Mouse (Mus musculus) erythroblast, embryonic 14.5 days (primary cell): ENCODE data around the gene Ap2b1.

Experiments used
- GATA1 ChIP-seq: IDR thresholded peaks from 2 replicates; pipeline ENCODE4 v1.6.1; 2012; ENCODE audit warnings: low read length, inconsistent platforms, mixed read lengths
- TAL1 ChIP-seq: IDR thresholded peaks from 3 replicates; pipeline ENCODE4 v1.6.1; 2012; ENCODE audit warnings: low read length, inconsistent platforms, mixed read lengths

DNA sequence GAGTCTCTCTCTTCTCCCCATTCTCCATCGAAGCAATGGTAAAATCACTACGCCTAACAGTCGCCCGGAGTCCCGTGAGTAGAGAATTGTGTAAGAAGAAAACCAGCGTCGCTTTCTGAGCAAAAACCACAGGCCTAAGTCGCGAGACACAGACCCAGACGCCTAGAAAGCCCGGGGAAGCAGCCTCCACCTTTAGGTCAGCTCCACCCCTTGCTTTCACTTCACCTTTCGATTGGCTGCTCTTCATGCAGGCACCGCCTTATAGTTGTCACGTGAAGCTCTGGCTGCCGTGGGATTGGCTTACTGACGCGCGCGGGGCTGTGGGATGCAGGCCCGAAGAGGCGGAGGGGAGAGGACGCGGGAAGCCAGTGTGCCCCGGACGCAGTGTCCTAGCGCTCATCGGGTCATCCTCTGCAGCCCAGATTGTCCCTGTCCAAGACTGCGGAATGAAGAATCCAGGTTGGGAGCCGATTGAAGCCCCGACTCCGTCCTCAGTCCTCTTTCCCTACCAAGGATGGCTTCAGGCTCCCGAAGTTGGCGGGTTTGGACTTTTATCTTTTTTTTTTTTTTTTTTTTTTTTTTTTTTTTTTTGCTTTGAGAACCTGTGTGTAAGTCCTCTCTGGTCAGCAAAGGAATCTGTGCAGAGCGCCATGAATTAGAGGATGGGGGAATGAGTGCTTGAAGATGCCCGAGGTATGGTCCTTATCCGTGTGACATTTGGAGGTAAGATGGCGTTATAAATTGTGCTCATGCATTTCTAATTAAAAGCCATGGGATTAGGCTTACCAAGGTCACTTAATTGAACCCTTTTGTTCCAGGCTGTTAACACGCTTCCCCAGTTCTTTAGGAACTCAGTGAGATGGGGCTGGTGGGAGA lies 7.2 kb upstream of the Ap2b1 start:
- TF ChIP-seq TAL1 (no peak), GATA1 (no peak)
